Mouse (Mus musculus): Measurements from ENCODE around the gene Slco6c1. TPM values are rescaled to one million over a fixed set of nuclear protein-coding genes. Genes with fewer than 3 reads are reported as not detected.

The Slco6c1 gene
- total RNA-seq (2023) = not detected

DNA sequence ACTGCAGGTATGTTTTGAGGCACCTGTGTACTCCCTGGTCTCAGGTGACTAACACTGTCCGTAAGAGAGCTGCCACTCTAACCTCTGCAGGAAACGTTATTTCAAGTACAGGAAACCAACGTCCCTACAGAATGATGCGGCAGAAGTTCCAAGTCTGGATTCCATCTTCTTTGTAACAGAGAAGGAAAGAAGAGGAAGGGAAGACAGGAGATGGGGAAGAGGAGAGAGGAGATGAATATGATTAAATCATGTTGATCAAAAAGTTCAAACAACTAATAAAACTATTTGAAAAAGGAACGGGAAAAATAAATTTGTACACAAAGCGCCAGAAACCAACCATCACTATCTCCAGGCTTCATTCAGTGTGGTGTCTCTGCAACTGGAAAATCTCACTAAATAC lies at the start of gene Slco6c1:
Gene Slco6c1, minus strand, starts transcription at position 101 of the 400 bp plus-strand sequence.

Data from B cell, adult 67 days (primary cell).